Mouse (Mus musculus): ENCODE measurements around the gene Tenm2. TPM values are rescaled to one million over a fixed set of nuclear protein-coding genes. Genes with fewer than 3 reads are reported as not detected.

The Tenm2 gene
- total RNA-seq (2021): under 1 TPM; 0.32 to 0.59 TPM
- long read RNA-seq, experiment 1: 0 reads
- long read RNA-seq, experiment 2: 0 reads

- no peak for DNase-seq (ENCODE audit: low spot score)
These were observed at the start of gene Tenm2 for GRCm38 (mm10) chr11:37235914-37236600. TSS of gene Tenm2 (minus strand) at chr11:37235964.

- DNase-seq (ENCODE audit: low spot score): no peak
These were observed 49.4 kb upstream of the Tenm2 start for GRCm38 (mm10) chr11:37285186-37285585.

GRCm38 (mm10) chr11:37248796-37249195 is 13.0 kb upstream of the Tenm2 start:
- DNase-seq (ENCODE audit: low spot score): no peak

DNA sequence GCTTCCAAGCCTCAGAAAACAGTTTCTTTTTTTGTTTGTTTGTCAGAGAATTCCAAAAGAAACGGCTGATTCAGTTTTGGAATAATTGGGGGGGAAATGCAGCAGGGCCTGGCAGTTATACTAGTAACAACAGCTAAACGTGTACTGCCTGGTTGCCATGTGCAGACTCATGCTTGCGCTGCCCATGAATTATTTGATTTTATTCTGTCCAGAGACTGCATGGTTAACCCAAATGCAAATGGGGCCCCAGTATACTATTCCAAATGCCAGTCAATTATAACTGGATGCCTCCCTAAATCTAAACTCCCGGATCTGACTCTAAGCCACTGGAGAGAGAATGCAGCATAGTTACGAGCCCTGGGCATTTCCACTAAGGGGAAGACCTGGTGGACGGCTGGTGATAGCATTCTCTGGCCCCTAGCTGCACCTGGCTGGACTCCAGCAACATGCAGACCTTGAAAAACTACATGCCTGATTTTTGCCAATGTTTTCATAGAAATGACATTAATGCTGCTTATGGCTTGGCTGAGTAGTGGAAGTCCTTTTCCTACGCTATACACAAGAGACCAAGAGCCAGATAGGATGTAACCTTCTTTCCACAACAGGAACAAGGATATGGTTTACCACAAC is 1.4 kb upstream of the Tenm2 start:
- DNase-seq (ENCODE audit: low spot score): no peak

DNA sequence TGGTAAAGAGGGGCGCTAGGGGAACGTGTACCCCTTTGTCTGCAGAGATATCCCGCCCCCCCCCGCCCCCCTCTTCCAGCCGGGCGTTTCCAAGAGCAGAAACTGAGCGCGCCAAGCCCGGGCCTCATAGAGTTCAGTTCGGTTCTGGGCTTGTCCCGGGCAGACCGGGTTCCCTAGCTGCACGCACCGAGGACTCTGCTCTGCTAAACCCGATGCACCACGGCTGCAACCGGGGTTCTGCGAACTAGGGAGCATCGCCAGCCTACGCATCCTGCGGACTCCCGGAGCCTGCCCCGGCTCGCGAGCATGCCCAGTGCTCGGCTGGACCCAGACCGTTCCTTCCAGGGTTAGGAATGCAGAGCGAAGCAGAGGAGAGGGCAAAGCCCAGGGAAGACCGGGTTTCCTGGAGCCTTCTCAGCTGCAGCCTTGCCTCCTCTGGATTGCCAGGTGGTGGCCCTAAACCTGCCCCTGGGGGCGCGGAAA is 878 bp upstream of the Tenm2 start:
- DNase-seq (ENCODE audit: low spot score): no peak

DNA sequence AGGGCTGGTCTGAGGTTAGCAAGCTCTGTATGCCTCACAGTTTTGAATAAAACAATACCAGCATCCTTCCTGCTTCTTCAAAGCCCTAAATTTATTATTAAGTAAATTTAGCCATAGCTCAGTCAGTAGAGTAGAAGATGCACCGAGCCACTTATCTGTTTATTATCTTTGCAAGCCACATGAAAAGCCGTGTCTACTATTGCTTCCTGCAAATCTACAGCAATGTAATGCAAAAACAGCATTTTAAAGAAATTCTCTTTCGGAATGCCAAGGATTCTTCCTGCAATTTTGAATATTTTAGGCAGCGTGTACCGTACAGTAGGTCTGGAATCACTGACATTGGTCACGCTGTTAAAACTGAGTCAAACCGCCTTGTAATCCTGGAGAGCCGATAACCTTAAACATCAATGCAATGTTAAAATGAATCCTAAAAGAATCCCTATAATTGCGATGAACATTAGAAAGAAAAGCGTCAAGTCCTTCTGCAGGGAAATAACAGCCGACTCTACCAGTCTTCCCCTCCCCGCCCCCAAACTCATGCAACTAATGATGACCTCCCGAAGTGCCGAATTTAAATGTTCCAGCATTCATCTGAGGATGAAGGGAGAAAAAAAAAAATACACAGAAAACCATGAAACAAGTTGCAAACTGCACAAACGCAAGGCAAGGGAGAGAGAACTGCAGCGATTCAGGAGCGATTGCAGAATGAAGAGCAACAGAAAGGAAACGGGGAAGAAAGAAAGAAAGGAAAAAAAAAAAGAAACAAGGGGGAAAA is 556 bp downstream of the Tenm2 start:
- no peak for DNase-seq (ENCODE audit: low spot score)

DNA sequence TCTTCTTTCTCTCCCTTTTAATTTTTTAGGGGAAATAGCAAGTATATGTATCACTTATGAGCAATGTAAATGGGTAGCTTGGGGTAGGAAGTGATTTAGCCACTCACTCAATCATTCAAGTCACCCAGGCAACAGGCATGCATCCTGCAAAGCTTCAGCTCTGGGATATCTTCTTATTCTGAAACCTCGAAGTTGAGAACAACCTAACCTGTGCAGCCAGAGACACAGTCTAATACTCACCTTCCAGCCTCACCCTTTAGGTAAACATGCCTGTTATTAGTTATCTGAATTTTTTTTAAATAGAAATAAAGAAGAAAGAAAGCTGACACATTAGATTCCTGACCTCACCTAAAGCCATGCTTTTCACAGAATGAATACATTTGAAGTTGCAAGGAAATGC is 8.4 kb downstream of the Tenm2 start:
- DNase-seq (ENCODE audit: low spot score): no peak

DNA sequence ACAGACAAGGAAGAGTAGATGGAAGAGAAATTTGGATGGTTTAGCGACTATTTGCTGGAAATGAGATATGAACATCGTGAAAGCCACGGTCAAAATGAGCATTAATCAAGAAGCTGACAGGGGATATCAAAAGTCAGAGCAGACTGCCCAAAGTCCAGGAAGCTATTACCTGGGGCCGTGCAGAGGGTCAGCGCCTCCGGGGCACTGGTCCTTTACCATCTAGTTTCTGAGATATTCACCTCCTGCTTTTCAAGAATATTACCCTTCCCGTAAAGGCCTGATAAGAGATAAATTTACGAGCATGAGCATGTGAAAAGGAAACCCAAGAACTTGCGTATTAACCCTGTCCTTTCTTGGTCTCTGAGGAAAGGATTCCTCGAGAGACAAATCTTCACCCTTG is 8.8 kb downstream of the Tenm2 start:
- no peak for DNase-seq (ENCODE audit: low spot score)

- DNase-seq (ENCODE audit: low spot score): no peak
These were observed 13.0 kb downstream of the Tenm2 start for GRCm38 (mm10) chr11:37222737-37223136.

GRCm38 (mm10) chr11:37222056-37222455 is 13.7 kb downstream of the Tenm2 start:
- DNase-seq (ENCODE audit: low spot score): no peak

GRCm38 (mm10) chr11:37220921-37221320 is 14.8 kb downstream of the Tenm2 start:
- DNase-seq (ENCODE audit: low spot score): no peak

- DNase-seq (ENCODE audit: low spot score): no peak
These were observed 49.6 kb downstream of the Tenm2 start for GRCm38 (mm10) chr11:37186132-37186531.

GRCm38 (mm10) chr11:37177426-37177825 is 58.3 kb downstream of the Tenm2 start:
- no peak for DNase-seq (ENCODE audit: low spot score)

DNA sequence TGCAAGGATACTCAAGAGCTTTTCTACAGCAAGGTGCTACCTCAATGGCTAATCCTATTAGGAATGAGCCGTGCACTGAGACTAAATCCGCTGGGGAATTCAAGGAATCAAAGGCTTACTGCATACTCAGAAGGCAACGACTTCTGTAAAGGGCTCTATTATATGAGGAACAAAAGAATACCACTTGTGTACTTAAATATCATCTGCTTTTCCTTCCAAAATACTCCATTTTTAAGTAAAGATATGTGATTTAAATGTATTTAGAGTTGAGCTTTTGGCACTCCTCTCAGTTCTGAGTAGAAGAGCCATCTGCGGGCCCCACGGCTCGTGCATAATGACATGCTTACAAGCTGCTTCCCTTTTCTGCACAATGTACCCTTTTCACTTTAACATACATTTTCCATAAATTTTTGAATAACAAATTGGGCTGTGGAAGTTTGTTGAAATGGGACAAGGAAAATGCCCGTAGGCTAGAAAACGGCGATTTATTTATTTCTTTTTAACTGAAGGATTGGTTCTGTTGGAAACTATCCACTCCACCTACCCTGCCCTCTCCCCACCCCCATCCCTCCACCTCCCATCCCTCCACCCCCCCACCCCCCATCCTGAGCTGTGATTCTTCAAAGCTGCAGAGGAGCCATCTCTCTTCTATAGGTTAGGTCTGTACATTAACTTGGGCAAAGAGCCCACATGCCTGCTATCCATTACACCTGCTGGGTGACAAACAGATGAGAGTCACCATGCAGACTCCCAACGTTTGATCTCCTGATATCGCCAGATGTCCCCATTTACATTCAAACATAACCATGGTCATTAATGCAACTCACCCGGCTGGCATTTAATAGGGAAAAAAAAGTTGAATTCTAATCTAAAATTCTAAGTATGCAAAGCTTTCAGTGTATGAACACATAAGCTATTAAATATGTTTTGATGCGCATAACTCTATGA is 81.6 kb downstream of the Tenm2 start:
- DNase-seq (ENCODE audit: low spot score): no peak

- no peak for DNase-seq (ENCODE audit: low spot score)
These were observed 82.4 kb downstream of the Tenm2 start for GRCm38 (mm10) chr11:37153382-37153781.

DNA sequence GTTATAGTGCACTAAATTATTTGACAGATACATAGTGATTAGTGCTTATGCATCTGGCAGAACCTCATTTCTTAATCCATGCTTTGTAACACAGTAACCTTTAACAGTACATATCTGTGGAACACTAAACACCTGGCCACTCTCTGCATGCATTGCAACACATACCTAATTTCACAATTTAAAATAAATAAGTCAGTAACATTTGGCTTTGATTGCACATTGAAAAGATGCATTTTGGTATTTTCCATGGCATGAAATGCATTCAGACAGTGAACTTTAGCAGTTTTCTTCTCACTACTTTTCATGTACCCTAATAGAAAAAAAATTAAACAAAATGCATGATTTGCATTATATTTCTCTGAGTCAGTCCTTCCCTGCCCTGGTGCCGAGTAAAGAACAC is 85.8 kb downstream of the Tenm2 start:
- DNase-seq (ENCODE audit: low spot score): no peak

DNA sequence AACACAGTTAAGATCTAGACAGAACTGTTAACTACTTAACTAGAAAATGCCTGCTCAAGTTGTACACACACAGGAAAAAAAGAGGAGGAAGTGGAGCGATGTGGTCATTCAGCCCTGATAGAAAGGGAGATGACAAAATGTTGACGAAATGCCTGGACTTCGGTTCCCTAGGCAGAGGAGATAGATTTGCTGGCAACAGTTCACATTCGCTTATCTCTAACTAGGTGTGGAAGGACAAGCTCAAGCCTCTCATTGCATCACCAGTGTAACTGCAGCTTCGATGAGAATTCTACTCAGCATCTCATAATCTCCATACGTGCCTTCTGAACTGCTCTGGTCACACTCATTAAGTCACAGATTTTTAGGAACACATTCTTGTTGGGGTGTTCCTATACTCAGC is 91.8 kb downstream of the Tenm2 start:
- no peak for DNase-seq (ENCODE audit: low spot score)

DNA sequence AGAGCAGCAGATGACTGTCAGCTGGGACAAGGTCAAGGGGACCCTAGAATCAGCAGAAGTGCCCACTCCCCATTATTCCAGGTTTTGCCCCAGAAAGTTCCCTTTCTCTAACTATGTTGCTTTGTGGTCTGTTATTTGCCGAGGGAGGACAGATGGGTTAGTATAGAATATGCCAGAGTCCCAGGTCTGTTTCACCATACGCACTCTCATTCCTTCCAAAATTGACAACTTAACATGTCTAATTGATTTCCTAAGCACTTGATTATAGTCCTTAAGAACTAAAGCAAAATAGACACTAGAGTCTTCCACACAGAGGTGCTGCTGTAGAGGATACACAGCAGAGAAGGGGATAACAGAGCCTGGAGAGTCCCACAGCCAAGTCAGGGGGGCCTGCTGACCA is 92.3 kb downstream of the Tenm2 start:
- no peak for DNase-seq (ENCODE audit: low spot score)

DNA sequence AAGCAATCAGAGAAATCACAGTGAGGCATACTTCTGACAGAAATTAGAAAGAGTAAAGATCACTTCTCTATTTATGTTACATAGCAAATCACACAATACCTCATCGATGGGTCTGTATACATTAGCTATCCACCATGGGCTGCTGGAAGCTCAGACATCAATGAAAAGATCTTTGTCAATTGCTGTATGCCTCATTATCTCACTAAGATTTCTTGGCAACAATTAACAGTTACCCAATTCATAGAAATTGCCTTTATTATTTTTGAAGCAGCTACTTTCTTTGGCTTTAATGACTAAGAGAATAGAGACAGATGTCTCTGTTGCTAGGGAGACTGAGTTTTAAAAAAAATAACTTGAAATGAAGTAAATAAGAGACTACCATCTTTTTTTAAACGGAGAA is 106.9 kb downstream of the Tenm2 start:
- no peak for DNase-seq (ENCODE audit: low spot score)

- no peak for DNase-seq (ENCODE audit: low spot score)
These were observed 117.7 kb downstream of the Tenm2 start for GRCm38 (mm10) chr11:37118058-37118457.

DNA sequence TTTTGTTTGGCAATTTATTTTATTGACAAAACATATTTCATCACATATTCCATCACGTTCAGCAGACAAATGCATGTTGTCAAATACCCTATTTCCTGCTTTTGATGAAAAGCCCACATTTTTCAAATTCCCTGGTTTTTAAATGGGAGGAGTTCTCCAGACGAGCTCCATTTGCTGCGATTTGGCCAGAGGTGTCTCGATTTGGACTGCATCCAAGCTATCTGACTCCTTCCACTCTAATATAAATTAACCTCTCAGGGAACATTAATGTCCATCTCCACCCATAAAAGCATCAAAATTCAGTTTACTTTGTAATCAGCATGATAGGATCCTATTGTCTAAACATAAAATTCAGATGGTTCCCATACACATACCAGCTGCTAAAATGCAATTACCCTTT is 120.6 kb downstream of the Tenm2 start:
- DNase-seq (ENCODE audit: low spot score): no peak
